Mouse (Mus musculus): ENCODE data around the gene Slc25a45. TPM values are rescaled to one million over a fixed set of nuclear protein-coding genes. Genes with fewer than 3 reads are reported as not detected.
A peak's percentile ranks its signal among the peaks of the same experiment; 100 is the strongest.
"Not testable (repeated sequence)": the region's sequence is repeated elsewhere in the genome, so short reads cannot be mapped to it uniquely, and the experiment has no call there.

The Slc25a45 gene
- polyA plus RNA-seq, 1 experiment: 241 TPM

- Histone ChIP-seq H3K36me3 (ENCODE audit: control insufficient read depth, insufficient read depth, low read length) (peaks cover 15% of the 10 kb centered on the region), H3K27ac (ENCODE audit: insufficient read depth, low read depth, low read length) (peak overlapping the region; percentile 43; the same call in 1 of the 2 replicates), H3K27me3 (ENCODE audit: control insufficient read depth, insufficient read depth, low read length) (no peaks in the 10 kb centered on the region), H3K4me1 (ENCODE audit: control insufficient read depth, insufficient read depth, insufficient read length, low read length) (peaks cover 23% of the 10 kb centered on the region), H3K4me3 (ENCODE audit: low read depth, low read length) (peak overlapping the region; percentile 85)
- TF ChIP-seq CTCF (IDR thresholded peaks at IDR 0.05; ENCODE audit: extremely low read depth, insufficient read length, insufficient replicate concordance, low read depth, low read length): no peak
- WGBS: 3% methylated on average over 13 of the region's 13 CpGs
Measured at GRCm38 (mm10) chr19:5874391-5874968, 3.1 kb upstream of the Slc25a45 start.

GRCm38 (mm10) chr19:5874969-5875480 is 2.6 kb upstream of the Slc25a45 start, which contains the start of gene Frmd8:
Frmd8 (minus strand) TSS chr19:5875274.
- Histone ChIP-seq H3K4me1 (ENCODE audit: control insufficient read depth, insufficient read depth, insufficient read length, low read length) (peaks cover 28% of the 10 kb centered on the region), H3K4me3 (ENCODE audit: low read depth, low read length) (peak within 1 kb of the TSS; percentile 85), H3K27ac (ENCODE audit: insufficient read depth, low read depth, low read length) (peak within 1 kb of the TSS; percentile 43; the same call in 1 of the 2 replicates), H3K27me3 (ENCODE audit: control insufficient read depth, insufficient read depth, low read length) (no peaks in the 10 kb centered on the region), H3K36me3 (ENCODE audit: control insufficient read depth, insufficient read depth, low read length) (peaks cover 14% of the 10 kb centered on the region)
- under 1% methylated on average over 37 of the region's 37 CpGs for WGBS
- TF ChIP-seq POLR2A (IDR thresholded peaks at IDR 0.05; ENCODE audit: low read depth, low read length): peak; percentile 65
- no peak for TF ChIP-seq CTCF (IDR thresholded peaks at IDR 0.05; ENCODE audit: extremely low read depth, insufficient read length, insufficient replicate concordance, low read depth, low read length)

GRCm38 (mm10) chr19:5878362-5878722 is 734 bp downstream of the Slc25a45 start:
- TF ChIP-seq CTCF (IDR thresholded peaks at IDR 0.05; ENCODE audit: extremely low read depth, insufficient read length, insufficient replicate concordance, low read depth, low read length): no peak
- TF ChIP-seq POLR2A (IDR thresholded peaks at IDR 0.05; ENCODE audit: low read depth, low read length): peak; percentile 42; the same call in 1 of the 2 replicates
- peaks cover 22% of the 10 kb centered on the region for H3K36me3 ChIP-seq (ENCODE audit: control insufficient read depth, insufficient read depth, low read length)
- H3K27me3 ChIP-seq (ENCODE audit: control insufficient read depth, insufficient read depth, low read length): no peaks in the 10 kb centered on the region
- WGBS: 11% methylated on average over 7 of the region's 7 CpGs
- H3K27ac ChIP-seq (ENCODE audit: insufficient read depth, low read depth, low read length): peak overlapping the region; percentile 98
- peak overlapping the region; percentile 62 for H3K4me3 ChIP-seq (ENCODE audit: low read depth, low read length)
- H3K4me1 ChIP-seq (ENCODE audit: control insufficient read depth, insufficient read depth, insufficient read length, low read length): peaks cover 41% of the 10 kb centered on the region

GRCm38 (mm10) chr19:5878916-5879315 is 1.3 kb downstream of the Slc25a45 start:
- WGBS: 26% methylated on average over 3 of the region's 3 CpGs
- H3K27ac ChIP-seq (ENCODE audit: insufficient read depth, low read depth, low read length): peak overlapping the region; percentile 98

GRCm38 (mm10) chr19:5879735-5880134 is 2.1 kb downstream of the Slc25a45 start:
- peak overlapping the region; percentile 98 for H3K27ac ChIP-seq (ENCODE audit: insufficient read depth, low read depth, low read length)
- WGBS: 87% methylated on average over 7 of the region's 7 CpGs
- peak overlapping the region; percentile 54 for H3K4me3 ChIP-seq (ENCODE audit: low read depth, low read length)

More at GRCm38 (mm10) chr19:5878916-5879315, 1.3 kb downstream of the Slc25a45 start:
- TF ChIP-seq CTCF (IDR thresholded peaks at IDR 0.05; ENCODE audit: extremely low read depth, insufficient read length, insufficient replicate concordance, low read depth, low read length) (no peak), POLR2A (IDR thresholded peaks at IDR 0.05; ENCODE audit: low read depth, low read length) (no peak)
- peaks cover 47% of the 10 kb centered on the region for H3K4me1 ChIP-seq (ENCODE audit: control insufficient read depth, insufficient read depth, insufficient read length, low read length)
- H3K27me3 ChIP-seq (ENCODE audit: control insufficient read depth, insufficient read depth, low read length): no peaks in the 10 kb centered on the region
- H3K4me3 ChIP-seq (ENCODE audit: low read depth, low read length): peak overlapping the region; percentile 62
- H3K36me3 ChIP-seq (ENCODE audit: control insufficient read depth, insufficient read depth, low read length): peaks cover 24% of the 10 kb centered on the region

GRCm38 (mm10) chr19:5881155-5881554 is 3.5 kb downstream of the Slc25a45 start:
- Histone ChIP-seq H3K27me3 (ENCODE audit: control insufficient read depth, insufficient read depth, low read length) (no peaks in the 10 kb centered on the region), H3K4me3 (ENCODE audit: low read depth, low read length) (no peak overlapping the region), H3K36me3 (ENCODE audit: control insufficient read depth, insufficient read depth, low read length) (peaks cover 35% of the 10 kb centered on the region), H3K27ac (ENCODE audit: insufficient read depth, low read depth, low read length) (peak overlapping the region; percentile 98), H3K4me1 (ENCODE audit: control insufficient read depth, insufficient read depth, insufficient read length, low read length) (peaks cover 55% of the 10 kb centered on the region)
- WGBS: 33% methylated on average over 6 of the region's 6 CpGs
- no peak; the same call in 1 of the 2 replicates for TF ChIP-seq POLR2A (IDR thresholded peaks at IDR 0.05; ENCODE audit: low read depth, low read length)
- no peak for TF ChIP-seq CTCF (IDR thresholded peaks at IDR 0.05; ENCODE audit: extremely low read depth, insufficient read length, insufficient replicate concordance, low read depth, low read length)

More at GRCm38 (mm10) chr19:5879735-5880134, 2.1 kb downstream of the Slc25a45 start:
- Histone ChIP-seq H3K27me3 (ENCODE audit: control insufficient read depth, insufficient read depth, low read length) (no peaks in the 10 kb centered on the region), H3K36me3 (ENCODE audit: control insufficient read depth, insufficient read depth, low read length) (peaks cover 28% of the 10 kb centered on the region), H3K4me1 (ENCODE audit: control insufficient read depth, insufficient read depth, insufficient read length, low read length) (peaks cover 53% of the 10 kb centered on the region)
- TF ChIP-seq POLR2A (IDR thresholded peaks at IDR 0.05; ENCODE audit: low read depth, low read length): no peak
- no peak for TF ChIP-seq CTCF (IDR thresholded peaks at IDR 0.05; ENCODE audit: extremely low read depth, insufficient read length, insufficient replicate concordance, low read depth, low read length)

GRCm38 (mm10) chr19:5882079-5882478 is 4.5 kb downstream of the Slc25a45 start:
- Histone ChIP-seq H3K27ac (ENCODE audit: insufficient read depth, low read depth, low read length) (peak overlapping the region; percentile 91), H3K36me3 (ENCODE audit: control insufficient read depth, insufficient read depth, low read length) (peaks cover 37% of the 10 kb centered on the region), H3K4me1 (ENCODE audit: control insufficient read depth, insufficient read depth, insufficient read length, low read length) (peaks cover 58% of the 10 kb centered on the region)
- 61% methylated on average over 5 of the region's 5 CpGs for WGBS
- not testable (repeated sequence) for H3K27me3 ChIP-seq (ENCODE audit: control insufficient read depth, insufficient read depth, low read length); H3K4me3 ChIP-seq (ENCODE audit: low read depth, low read length)
